Comparison of ENCODE assay signal across 18 mouse cellular contexts in the genomic region with DNA sequence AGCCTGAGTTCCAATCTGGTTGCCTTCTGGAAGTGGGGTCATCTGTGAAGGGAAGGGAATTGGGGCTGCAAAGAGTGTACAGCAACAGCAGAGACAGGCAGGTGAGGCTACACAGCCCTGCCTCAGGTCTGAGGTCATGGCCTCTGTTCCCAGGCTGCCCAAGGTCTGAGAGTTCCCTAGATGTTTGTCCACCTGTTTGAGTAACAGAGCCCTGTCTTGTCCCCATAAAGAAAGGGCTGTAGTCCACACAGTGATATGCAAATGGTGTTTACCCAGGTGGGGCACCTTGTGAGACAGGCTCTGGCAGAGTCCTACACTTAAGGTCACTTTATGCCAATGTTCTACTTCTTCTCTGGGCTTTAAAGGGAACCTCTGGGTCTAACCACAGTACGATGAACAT. TPM values are rescaled to one million over a fixed set of nuclear protein-coding genes. Genes with fewer than 3 reads are reported as not detected.
DNase-seq lines count a peak whose midpoint lies in the region; ATAC-seq and TF ChIP-seq lines count a peak whose summit lies in the region.
"Had no signal": no experiment of that assay in that cellular context is flagged by ENCODE, and none has a peak within 500 bp of the region (broad histone marks: within the 10 kb centered on the region; RNA-seq: fewer than 3 reads in every experiment).

No protein-coding gene starts in this region.

- H3K4me3 ChIP-seq in liver, postnatal 0 days (ENCODE audit: low read depth, low read length): no peak overlapping the region
- no peak overlapping the region for H3K4me3 ChIP-seq in liver, embryonic 11.5 days (ENCODE audit: low read depth, low read length)
- H3K4me3 ChIP-seq in intestine, embryonic 14.5 days (ENCODE audit: low read depth, low read length): no peak overlapping the region
- H3K4me3 ChIP-seq: heart, embryonic 10.5 days; limb, embryonic 15.5 days; megakaryocyte, embryonic 14.5 days; midbrain, embryonic 15.5 days; neural tube, embryonic 15.5 days had no signal

- no peaks in the 10 kb centered on the region for H3K27me3 ChIP-seq in liver, postnatal 0 days (ENCODE audit: insufficient read depth, low read length)
- no peaks in the 10 kb centered on the region for H3K27me3 ChIP-seq in liver, embryonic 11.5 days (replicated peaks; ENCODE audit: control insufficient read depth, insufficient read depth, low read length)
- H3K27me3 ChIP-seq in intestine, embryonic 14.5 days (replicated peaks; ENCODE audit: control insufficient read depth, insufficient read depth, low read length): no peaks in the 10 kb centered on the region
- H3K27me3 ChIP-seq: limb, embryonic 15.5 days; midbrain, embryonic 15.5 days; neural tube, embryonic 15.5 days had no signal

- TF ChIP-seq CTCF in liver, postnatal 0 days (IDR thresholded peaks at IDR 0.05; ENCODE audit: low read depth): no peak

- ATAC-seq in liver, postnatal 0 days: no peak
- no peak for ATAC-seq in liver, embryonic 11.5 days (replicated peaks; ENCODE audit: low FRiP score)
- ATAC-seq in intestine, embryonic 14.5 days (replicated peaks; ENCODE audit: low FRiP score, low TSS enrichment, low read depth): 0 out of 2 replicates have a peak, but pooled peaks have one; percentile 44
- 0 out of 2 replicates have a peak, but pooled peaks have one; percentile 5 for ATAC-seq in megakaryocyte progenitor cell, adult 5-6 weeks (replicated peaks; ENCODE audit: poor library complexity)
- ATAC-seq: forebrain, postnatal 0 days; midbrain, embryonic 15.5 days had no signal

- 17% methylated on average over 1 of the region's 1 CpGs for WGBS in liver, postnatal 0 days (ENCODE audit: insufficient replicate concordance)
- 67% methylated on average over 1 of the region's 1 CpGs for WGBS in liver, embryonic 11.5 days
- 82% methylated on average over 1 of the region's 1 CpGs for WGBS in intestine, embryonic 14.5 days

- DNase-seq in liver, postnatal 0 days: no peak
- no peak for DNase-seq in liver, embryonic 11.5 days (ENCODE audit: low spot score)
- no peak for DNase-seq in intestine, embryonic 14.5 days (ENCODE audit: low spot score)
- DNase-seq in cerebellum, adult 11 months: no peak
- no peak for DNase-seq in cerebellum, adult 9-10 months
- no peak for DNase-seq in lung, adult 18-20 months
- DNase-seq: cerebellum, adult 9-11 months; forebrain, postnatal 0 days; heart, postnatal 10 days; right cerebral cortex, postnatal 14 days; thymus, postnatal 14 days had no signal

- no peaks in the 10 kb centered on the region for H3K36me3 ChIP-seq in liver, postnatal 0 days (replicated peaks; ENCODE audit: insufficient read depth, low read length)
- H3K36me3 ChIP-seq in liver, embryonic 11.5 days (ENCODE audit: control insufficient read depth, insufficient read depth, low read length): no peaks in the 10 kb centered on the region
- H3K36me3 ChIP-seq in intestine, embryonic 14.5 days (ENCODE audit: control insufficient read depth, insufficient read depth, low read length): no peaks in the 10 kb centered on the region
- H3K36me3 ChIP-seq: heart, embryonic 10.5 days; limb, embryonic 15.5 days; midbrain, embryonic 15.5 days; neural tube, embryonic 15.5 days had no signal

- H3K4me1 ChIP-seq in liver, postnatal 0 days (ENCODE audit: insufficient read depth): peaks cover 11% of the 10 kb centered on the region; the same call in 1 of the 2 replicates
- peaks cover 4% of the 10 kb centered on the region for H3K4me1 ChIP-seq in liver, embryonic 11.5 days (replicated peaks; ENCODE audit: control insufficient read depth, insufficient read depth, low read length)
- H3K4me1 ChIP-seq in intestine, embryonic 14.5 days (replicated peaks; ENCODE audit: control insufficient read depth, insufficient read depth, low read length): no peaks in the 10 kb centered on the region
- H3K4me1 ChIP-seq: midbrain, embryonic 15.5 days; neural tube, embryonic 15.5 days had no signal

- TF ChIP-seq EP300 in liver, postnatal 0 days (IDR thresholded peaks at IDR 0.05; ENCODE audit: low read depth): no peak

- H3K9ac ChIP-seq in liver, postnatal 0 days (replicated peaks): no peak overlapping the region
- no peak overlapping the region for H3K9ac ChIP-seq in liver, embryonic 11.5 days (ENCODE audit: low read depth, low read length)
- no peak overlapping the region for H3K9ac ChIP-seq in intestine, embryonic 14.5 days (ENCODE audit: low read length)
- H3K9ac ChIP-seq: forebrain, postnatal 0 days; limb, embryonic 15.5 days; midbrain, embryonic 15.5 days; neural tube, embryonic 15.5 days had no signal

- no peak overlapping the region for H3K4me2 ChIP-seq in liver, postnatal 0 days (ENCODE audit: low read depth, low read length)
- H3K4me2 ChIP-seq in liver, embryonic 11.5 days: no peak overlapping the region
- H3K4me2 ChIP-seq in intestine, embryonic 14.5 days (ENCODE audit: low read length): no peak overlapping the region
- H3K4me2 ChIP-seq: limb, embryonic 15.5 days; midbrain, embryonic 15.5 days; neural tube, embryonic 15.5 days had no signal

- H3K27ac ChIP-seq in liver, postnatal 0 days (ENCODE audit: low read depth): peak overlapping the region; percentile 56; the same call in 1 of the 2 replicates
- H3K27ac ChIP-seq in liver, embryonic 11.5 days (ENCODE audit: low read depth, low read length): no peak overlapping the region
- H3K27ac ChIP-seq in intestine, embryonic 14.5 days (ENCODE audit: low read depth): no peak overlapping the region; the same call in 1 of the 2 replicates
- H3K27ac ChIP-seq: heart, embryonic 10.5 days; kidney, postnatal 0 days; limb, embryonic 15.5 days; midbrain, embryonic 15.5 days; neural tube, embryonic 15.5 days had no signal

- H3K9me3 ChIP-seq in liver, postnatal 0 days (ENCODE audit: low read length): no peaks in the 10 kb centered on the region
- no peaks in the 10 kb centered on the region for H3K9me3 ChIP-seq in liver, embryonic 11.5 days (ENCODE audit: control insufficient read depth, low read length)
- H3K9me3 ChIP-seq in intestine, embryonic 14.5 days (ENCODE audit: control insufficient read depth, low read length): 0 out of 2 replicates have a peak, but pooled peaks cover 2% of the 10 kb centered on the region
- H3K9me3 ChIP-seq: heart, embryonic 10.5 days; limb, embryonic 15.5 days; midbrain, embryonic 15.5 days; neural tube, embryonic 15.5 days had no signal

RNA-seq across cellular contexts. Expression of a gene that starts 44.0 kb away (rescaled TPM):
- 122 and 129 TPM in 2 replicates for polyA plus RNA-seq in liver, postnatal 0 days (2015; fragmentation: Nextera tagmentation; extraction: Ambion mirVana)
- 359 and 372 TPM in 2 replicates for polyA plus RNA-seq in liver, embryonic 11.5 days (2014; fragmentation: Nextera tagmentation; extraction: Ambion mirVana)
- polyA plus RNA-seq in intestine, embryonic 14.5 days (2014; fragmentation: Nextera tagmentation; extraction: Ambion mirVana): 297 TPM in 2 replicates
- 118 and 141 TPM in 2 replicates for total RNA-seq in megakaryocyte progenitor cell, adult 5-6 weeks (2015)
- total RNA-seq in megakaryocyte progenitor cell, adult 5-6 weeks (2017): 182 and 238 TPM in 2 replicates

Comparison
In these comparisons a context has a peak if more than half of its experiments do, and no peak if none do; other contexts are left out.
1. ATAC-seq: peak in intestine, embryonic 14.5 days (single experiment) and megakaryocyte progenitor cell, adult 5-6 weeks (single experiment); none in liver, postnatal 0 days (single experiment) and liver, embryonic 11.5 days (single experiment).